Mouse (Mus musculus) intestine, embryonic 16.5 days (tissue): ENCODE results near the gene Cpe. TPM values are rescaled to one million over a fixed set of nuclear protein-coding genes. Genes with fewer than 3 reads are reported as not detected.

Experiments used
- ATAC-seq: fragments of 200-750 bp; cut with Nextera tagmentation; 2 replicates; pipeline ENCODE4 v1.8.0; 2017; ENCODE audit warnings: moderate TSS enrichment, moderate library complexity
- H3K27ac ChIP-seq: fragments of 300-500 bp; sonication (generic); 2 replicates; pipeline ENCODE4 v1.5.1; 2014; ENCODE audit warnings: mild to moderate bottlenecking, low read length
- H3K27me3 ChIP-seq: fragments of 300-500 bp; sonication (generic); replicated peaks from 2 replicates; pipeline ENCODE4 v1.6.1; 2014; ENCODE audit warnings: low read length, control low read depth, mixed read lengths; ENCODE audit not compliant: control insufficient read depth, insufficient read depth
- H3K36me3 ChIP-seq: fragments of 300-500 bp; sonication (generic); 2 replicates; pipeline ENCODE4 v1.6.1; 2014; ENCODE audit warnings: low read length, control low read depth; ENCODE audit not compliant: control insufficient read depth, insufficient read depth
- H3K4me1 ChIP-seq: fragments of 300-500 bp; sonication (generic); 2 replicates; pipeline ENCODE4 v1.6.1; 2014; ENCODE audit warnings: low read length, control low read depth, mixed read lengths; ENCODE audit not compliant: control insufficient read depth, insufficient read depth
- H3K4me2 ChIP-seq: fragments of 300-500 bp; sonication (generic); 2 replicates; pipeline ENCODE4 v1.6.1; 2014; ENCODE audit warnings: low read depth, low read length, control low read depth
- H3K4me3 ChIP-seq: fragments of 300-500 bp; sonication (generic); 2 replicates; pipeline ENCODE4 v1.5.1; 2014; ENCODE audit warnings: mild to moderate bottlenecking, low read length
- H3K9ac ChIP-seq: fragments of 300-500 bp; sonication (generic); 2 replicates; pipeline ENCODE4 v1.6.1; 2014; ENCODE audit warnings: low read depth, low read length
- H3K9me3 ChIP-seq: fragments of 300-500 bp; sonication (generic); 2 replicates; pipeline ENCODE4 v1.6.1; 2016; ENCODE audit warnings: low read length, control low read depth; ENCODE audit not compliant: control insufficient read depth
- WGBS: fragments of 180-500 bp; shearing (Covaris S2); extraction: QIAGEN DNeasy Blood & Tissue Kit; methylation state at CpG from one replicate; pipeline ENCODE4 v1.1.7; 2014; 5-methylcytosine and 5-hydroxymethylcytosine counted together
- polyA plus RNA-seq: library from polyadenylated mRNA; unstranded; fragments of >200 nt; fragmentation: Nextera tagmentation; extraction: Ambion mirVana; gene quantifications from 2 replicates; pipeline ENCODE4 v1.2.1, GENCODE M21; 2015

Gene Cpe
- polyA plus RNA-seq, 1 experiment from 2014 or later, result 149 TPM

DNA sequence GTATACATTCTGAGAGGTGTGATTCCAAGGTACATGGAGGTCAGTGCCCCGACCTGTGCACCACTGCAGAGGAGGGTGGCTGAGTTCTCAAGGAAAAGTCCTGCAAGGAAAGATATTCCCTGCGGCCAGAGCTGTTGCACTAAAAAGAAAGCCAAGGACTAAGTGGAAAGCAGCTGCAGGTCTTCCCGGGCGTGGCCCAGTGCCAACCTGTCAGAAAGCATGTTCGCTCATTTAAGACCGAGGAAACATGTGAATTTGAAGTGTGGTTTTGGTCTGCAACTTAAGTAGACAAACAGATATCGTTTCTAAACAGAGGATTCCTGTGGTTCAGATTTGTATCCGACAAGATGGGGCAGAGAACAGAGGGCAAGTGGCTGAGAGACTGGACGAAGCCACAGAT is 117.9 kb downstream of the Cpe start:
- ATAC-seq, result no peak
- Histone ChIP-seq H3K36me3 (no peaks in the 10 kb centered on the region), H3K4me1 (no peaks in the 10 kb centered on the region), H3K9me3 (no peaks in the 10 kb centered on the region), H3K4me3 (no peak overlapping the region), H3K4me2 (no peak overlapping the region), H3K9ac (no peak overlapping the region), H3K27ac (no peak overlapping the region), H3K27me3 (no peaks in the 10 kb centered on the region)
- WGBS, result 59% methylated on average over 9 of the region's 9 CpGs

- Histone ChIP-seq H3K27me3 (no peaks in the 10 kb centered on the region), H3K4me2 (no peak overlapping the region), H3K4me1 (no peaks in the 10 kb centered on the region), H3K9me3 (no peaks in the 10 kb centered on the region), H3K36me3 (no peaks in the 10 kb centered on the region), H3K4me3 (no peak overlapping the region), H3K27ac (no peak overlapping the region), H3K9ac (no peak overlapping the region)
- WGBS, result 18% methylated on average over 5 of the region's 5 CpGs
- ATAC-seq, result peak; percentile 55; the same call in 1 of the 2 replicates
These were observed 144.6 kb downstream of the Cpe start for GRCm38 (mm10) chr8:64548054-64548850.

DNA sequence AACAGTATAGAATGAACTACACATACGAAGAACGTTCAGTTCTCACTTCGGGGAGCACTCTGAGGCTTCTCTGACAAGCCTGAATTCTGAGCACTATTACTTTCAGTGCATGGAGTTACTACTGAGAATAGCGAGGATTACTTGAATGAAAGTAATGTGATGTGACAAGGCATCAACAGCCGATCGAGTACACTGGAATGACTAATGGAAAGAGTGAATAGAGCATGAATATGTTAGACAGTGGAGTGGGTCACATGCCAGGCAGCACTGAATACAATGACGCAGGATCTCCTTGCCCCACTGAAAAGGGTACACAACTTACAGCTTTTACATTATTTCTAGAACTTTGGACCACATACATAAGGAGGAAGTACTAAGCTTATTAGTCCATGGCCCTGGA is 149.4 kb downstream of the Cpe start:
- Histone ChIP-seq H3K9me3 (no peaks in the 10 kb centered on the region), H3K27ac (no peak overlapping the region), H3K36me3 (no peaks in the 10 kb centered on the region), H3K4me3 (no peak overlapping the region), H3K4me2 (no peak overlapping the region), H3K9ac (no peak overlapping the region), H3K4me1 (no peaks in the 10 kb centered on the region), H3K27me3 (no peaks in the 10 kb centered on the region)
- ATAC-seq, result no peak
- WGBS, result 91% methylated on average over 7 of the region's 7 CpGs

Other genes starting within 250 kb of the Cpe start
- gene Msmo1, start 40.7 kb upstream of the Cpe start, polyA plus RNA-seq, result 210 and 225 TPM in 2 replicates
- gene Klhl2, start 157.0 kb upstream of the Cpe start, polyA plus RNA-seq, result 5.1 and 5.6 TPM in 2 replicates